Mouse (Mus musculus): ENCODE data around the gene Il17rb.

Il17rb gene

DNA sequence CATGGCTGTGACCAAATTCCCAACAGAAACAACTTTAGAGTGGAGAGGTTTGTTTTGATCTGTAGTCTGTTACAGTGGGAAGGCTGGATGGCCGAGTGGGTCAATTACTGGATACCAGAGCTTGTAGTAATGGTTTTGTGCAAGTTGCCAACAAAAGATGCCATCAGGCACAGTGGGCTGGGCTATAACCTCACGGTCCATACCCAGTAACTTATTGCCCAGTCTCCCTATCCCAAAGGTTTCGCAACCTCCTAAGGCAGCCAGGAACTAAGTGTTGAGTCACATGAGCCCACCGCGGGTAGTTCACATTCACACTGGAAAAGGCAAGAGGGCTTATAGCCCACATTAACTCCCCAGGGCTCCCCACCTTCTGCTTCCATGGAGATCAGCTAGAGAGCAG is 8.0 kb upstream of the Il17rb start:
- DNase-seq (ENCODE audit: low spot score) = no peak

DNA sequence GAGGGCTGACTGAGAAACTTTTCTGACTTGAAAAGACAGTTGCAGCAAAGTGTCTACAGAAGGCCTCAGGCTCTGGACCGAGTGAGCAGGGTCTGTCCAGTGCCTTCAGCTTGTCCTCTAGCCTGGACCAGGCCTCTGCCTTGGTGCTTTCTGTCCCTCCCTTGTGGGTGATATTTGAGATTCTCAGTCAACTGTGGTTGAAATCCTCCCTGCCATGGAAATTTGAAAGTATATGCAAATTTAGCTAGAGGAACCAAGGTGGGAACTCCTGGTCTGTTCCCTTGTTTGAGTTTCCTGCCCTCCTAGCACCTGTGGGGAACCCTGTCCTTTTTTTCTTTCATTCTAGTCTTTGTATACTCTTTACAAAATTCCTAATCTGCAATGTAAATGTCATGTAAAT is 6.3 kb upstream of the Il17rb start:
- DNase-seq (ENCODE audit: low spot score) = no peak

GRCm38 (mm10) chr14:30014487-30014886 is 5.8 kb upstream of the Il17rb start:
- DNase-seq (ENCODE audit: low spot score) = no peak

GRCm38 (mm10) chr14:30011886-30012560 is 3.3 kb upstream of the Il17rb start:
- DNase-seq (ENCODE audit: low spot score) = peak; percentile 24

- DNase-seq (ENCODE audit: low spot score) = peak; percentile 75
Measured at GRCm38 (mm10) chr14:30009864-30010560, 1.3 kb upstream of the Il17rb start.

DNA sequence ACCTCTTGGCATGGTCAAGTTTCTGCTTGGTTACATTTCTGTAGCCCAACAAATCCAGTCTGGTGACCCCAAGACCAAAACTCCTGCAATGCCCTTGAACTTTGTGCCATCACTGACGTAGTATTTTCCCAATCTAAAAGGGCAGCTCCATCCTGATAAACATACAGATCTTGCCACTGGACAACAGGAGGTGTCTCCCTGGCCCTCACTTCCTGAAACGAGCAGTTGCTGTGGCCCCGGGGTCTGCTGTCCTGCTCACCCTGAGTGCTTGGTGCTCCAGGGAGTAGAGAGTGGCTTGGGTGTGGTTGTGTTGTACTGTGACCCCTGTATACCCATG is 9.3 kb downstream of the Il17rb start:
- no peak for DNase-seq (ENCODE audit: low spot score)

- DNase-seq (ENCODE audit: low spot score) = no peak
Measured at GRCm38 (mm10) chr14:29998747-29999474, 9.8 kb downstream of the Il17rb start.

DNA sequence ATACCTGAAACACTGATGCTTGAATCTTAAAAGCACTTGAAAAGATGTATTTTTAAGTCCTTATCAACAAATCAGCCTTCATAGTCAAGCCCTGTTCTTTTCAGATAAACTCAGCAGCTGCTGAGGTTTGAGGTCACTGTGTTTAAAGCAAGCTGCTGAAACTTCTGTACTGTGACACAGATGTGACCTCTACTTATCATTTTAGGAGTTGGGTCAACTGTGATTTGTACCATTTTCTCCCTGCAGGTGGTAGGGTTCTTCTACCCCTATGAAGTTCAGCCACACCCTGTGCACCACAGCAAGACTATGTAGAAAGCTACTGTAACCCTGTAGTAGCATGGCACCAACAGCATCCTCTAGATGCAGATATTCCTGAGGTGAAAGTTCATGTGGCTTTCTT is 11.4 kb downstream of the Il17rb start:
- DNase-seq (ENCODE audit: low spot score) = no peak

GRCm38 (mm10) chr14:29996000-29996751 is 12.5 kb downstream of the Il17rb start:
- DNase-seq (ENCODE audit: low spot score) = no peak

- no peak for DNase-seq (ENCODE audit: low spot score)
Measured at GRCm38 (mm10) chr14:29994976-29995375, 13.7 kb downstream of the Il17rb start.

GRCm38 (mm10) chr14:29988337-29988736 is 20.4 kb downstream of the Il17rb start:
- no peak for DNase-seq (ENCODE audit: low spot score)

GRCm38 (mm10) chr14:29987739-29988138 is 21.0 kb downstream of the Il17rb start:
- no peak for DNase-seq (ENCODE audit: low spot score)

- no peak for DNase-seq (ENCODE audit: low spot score)
Measured at GRCm38 (mm10) chr14:29987276-29987675, 21.4 kb downstream of the Il17rb start.

- DNase-seq (ENCODE audit: low spot score) = no peak
Measured at GRCm38 (mm10) chr14:29986096-29986495, 22.6 kb downstream of the Il17rb start.

DNA sequence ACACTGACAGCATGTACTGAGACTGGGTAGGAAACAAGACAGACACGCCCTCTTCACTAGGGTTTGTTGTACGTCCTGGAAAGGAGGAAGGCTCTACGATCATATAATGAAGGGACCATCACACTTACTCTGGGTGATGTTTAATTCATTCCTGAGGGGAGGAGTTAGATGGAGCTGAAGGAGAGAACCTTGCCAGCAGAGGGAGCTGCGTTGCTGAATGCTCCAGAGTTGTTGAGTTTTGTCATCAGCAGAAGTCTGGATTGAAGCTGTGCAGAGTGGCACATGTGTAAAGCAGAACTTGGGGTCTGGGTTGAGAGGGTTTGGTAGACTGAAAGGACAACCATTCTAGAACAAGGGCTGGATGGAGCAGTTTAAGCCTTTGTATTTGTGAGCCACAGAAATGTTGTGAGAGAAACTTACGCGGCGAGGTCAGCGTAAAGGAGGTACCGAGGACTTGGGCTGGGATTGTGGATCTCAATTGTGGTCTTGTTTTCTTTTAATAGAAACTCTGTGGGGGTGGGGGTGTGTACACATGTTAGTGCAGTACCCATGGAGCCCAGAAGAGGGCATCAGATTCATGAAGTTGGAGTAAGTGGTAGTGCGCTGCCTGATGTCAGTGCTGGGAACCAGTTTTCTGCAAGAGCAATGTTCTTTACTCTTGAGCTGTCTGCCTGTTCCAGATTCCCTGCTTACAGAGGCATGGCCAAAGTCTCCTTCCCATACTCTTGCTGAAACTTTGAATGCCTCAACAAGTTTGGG is 28.1 kb downstream of the Il17rb start:
- no peak for DNase-seq (ENCODE audit: low spot score)

DNA sequence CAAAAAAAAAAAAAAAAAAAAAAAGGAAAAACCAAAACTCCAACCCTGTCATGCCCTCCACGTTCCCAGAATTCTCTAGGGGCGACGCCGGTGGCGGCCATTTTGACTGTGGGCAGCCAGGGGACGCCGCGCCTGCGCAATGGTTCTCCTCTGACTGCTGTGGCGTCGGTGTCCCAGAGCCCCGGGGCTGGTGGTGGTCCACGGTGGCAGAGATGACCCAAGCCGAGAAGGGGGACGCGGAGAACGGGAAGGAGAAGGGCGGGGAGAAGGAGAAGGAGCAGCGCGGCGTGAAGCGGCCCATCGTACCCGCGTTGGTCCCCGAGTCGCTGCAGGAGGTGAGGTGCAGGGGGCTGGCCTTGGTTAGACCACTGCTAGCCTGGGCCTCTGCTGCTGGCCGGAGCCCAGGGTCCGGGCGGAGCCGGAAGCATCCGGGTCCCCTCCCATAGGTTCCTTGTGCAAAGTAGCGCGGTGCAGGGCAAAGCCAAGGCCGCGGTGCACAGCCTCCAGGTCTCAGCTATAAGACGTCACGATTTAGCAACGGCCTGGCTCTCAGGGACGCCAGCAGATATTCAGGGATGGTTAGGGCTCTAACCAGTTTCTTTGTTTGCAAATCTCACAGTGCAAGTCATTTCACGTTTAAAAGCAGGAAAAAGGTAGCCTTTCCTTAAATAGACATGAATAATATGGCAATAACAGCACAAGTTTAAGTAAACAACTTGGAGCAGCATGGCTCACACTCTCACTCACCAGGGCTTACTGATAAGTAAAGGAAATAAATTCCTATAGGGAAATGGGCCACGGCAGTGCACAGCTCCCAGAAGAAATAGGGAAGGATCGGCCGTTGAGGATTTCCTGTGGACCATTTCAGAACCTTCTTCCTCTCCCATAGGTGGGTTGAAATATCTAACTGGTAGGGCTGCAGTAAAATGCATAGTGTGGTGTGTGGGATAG is 30.2 kb downstream of the Il17rb start, which contains the start of gene Actr8:
TSS of gene Actr8 (plus strand) at position 84 of the 951 bp plus-strand sequence.
- peak; percentile 94 for DNase-seq (ENCODE audit: low spot score)

DNA sequence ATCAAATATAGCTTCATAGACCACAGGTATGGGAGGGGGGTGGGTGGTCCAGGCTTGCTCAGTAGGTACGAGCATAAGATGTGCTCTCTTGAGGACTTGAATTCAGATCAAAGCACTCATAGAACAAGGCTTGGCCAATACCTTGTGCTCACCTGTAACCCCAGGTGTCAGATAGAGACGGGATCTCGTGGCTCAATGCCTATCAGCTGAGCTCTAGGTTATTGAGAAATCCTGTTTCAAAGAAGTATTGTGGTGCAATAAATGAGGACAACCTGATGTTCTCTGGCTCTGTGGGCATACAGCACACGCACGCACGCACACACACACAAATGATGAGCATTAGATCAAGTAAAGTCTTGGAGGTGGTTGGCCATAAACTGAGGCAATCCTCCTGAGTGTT is 31.8 kb downstream of the Il17rb start:
- no peak for DNase-seq (ENCODE audit: low spot score)

- DNase-seq (ENCODE audit: low spot score) = no peak
Measured at GRCm38 (mm10) chr14:29971993-29972392, 36.7 kb downstream of the Il17rb start.

DNA sequence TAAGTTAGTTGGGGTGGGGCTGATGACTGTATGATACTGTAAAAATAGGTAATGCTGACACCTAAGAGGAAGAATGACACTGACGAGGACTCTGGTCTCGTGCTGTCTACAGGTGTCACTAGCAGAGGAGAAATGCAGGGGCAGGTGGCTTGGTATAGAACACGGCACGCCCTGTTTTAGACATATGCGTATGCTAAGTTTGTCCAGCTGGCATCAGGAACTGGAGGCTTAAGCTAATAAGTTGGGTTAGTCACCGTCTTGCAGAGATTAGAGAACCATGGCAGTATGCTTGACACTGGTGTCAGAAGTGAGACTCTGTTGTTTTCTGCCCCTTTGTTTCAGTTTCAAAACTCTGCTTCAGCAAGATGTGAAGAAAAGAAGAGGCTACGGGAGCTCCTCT is 37.2 kb downstream of the Il17rb start:
- DNase-seq (ENCODE audit: low spot score) = no peak

DNA sequence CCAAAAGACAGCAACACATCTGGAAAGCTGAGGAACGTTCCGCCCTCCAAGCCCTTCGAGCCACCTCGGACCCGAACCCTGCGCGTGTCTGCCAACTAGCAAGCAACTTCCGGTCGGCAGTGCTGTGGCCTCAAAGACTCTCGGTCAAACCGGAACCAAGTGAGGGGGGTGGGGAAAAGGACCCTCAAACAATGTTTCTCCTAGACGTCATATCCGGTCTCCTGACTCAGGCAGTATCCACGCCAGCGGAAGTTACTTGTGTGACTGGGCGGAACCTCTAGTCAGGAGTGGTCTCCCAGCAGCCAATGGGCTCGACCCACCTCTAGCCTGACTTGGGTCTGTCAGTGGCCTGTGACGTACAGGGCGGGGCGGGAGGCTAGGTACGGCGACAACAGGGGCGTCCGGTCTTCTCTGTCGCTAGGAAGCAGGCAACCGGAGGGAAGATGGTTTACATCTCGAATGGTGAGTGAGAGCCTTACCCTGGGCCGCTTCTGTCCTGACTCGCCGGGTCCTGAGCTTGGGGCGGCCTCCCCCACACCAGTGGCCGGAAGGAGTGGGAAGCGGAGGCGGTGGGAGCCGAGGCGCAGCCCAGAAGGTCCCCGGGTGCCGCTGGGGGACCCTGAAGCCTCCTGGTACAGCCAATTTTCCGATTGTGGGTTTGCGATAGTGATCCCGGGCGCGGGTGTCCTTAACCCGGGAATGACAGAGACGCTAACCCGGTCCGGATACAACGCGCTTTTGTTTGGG is 40.4 kb downstream of the Il17rb start, which contains the start of gene Selenok:
TSS of gene Selenok (plus strand) at position 234 of the 747 bp plus-strand sequence.
- DNase-seq (ENCODE audit: low spot score) = peak; percentile 88

Measured in ovary, postnatal 36 days (tissue).